Mouse (Mus musculus) liver, embryonic 15.5 days (tissue): Measurements from ENCODE around the gene Nt5c3b. TPM values are rescaled to one million over a fixed set of nuclear protein-coding genes. Genes with fewer than 3 reads are reported as not detected.

Experiments used
- ATAC-seq: fragments of 200-750 bp; cut with Nextera tagmentation; 2 replicates; pipeline ENCODE4 v1.8.0; 2017; ENCODE audit warnings: moderate number of reproducible peaks, mild to moderate bottlenecking, moderate library complexity; ENCODE audit not compliant: insufficient read depth
- H3K27ac ChIP-seq: fragments of 300-500 bp; sonication (generic); replicated peaks from 2 replicates; pipeline ENCODE4 v1.5.1; 2015; ENCODE audit warnings: mild to moderate bottlenecking, inconsistent platforms
- H3K27me3 ChIP-seq: fragments of 300-500 bp; sonication (generic); 2 replicates; pipeline ENCODE4 v1.6.1; 2015; ENCODE audit warnings: mild to moderate bottlenecking, inconsistent platforms
- H3K36me3 ChIP-seq: fragments of 300-500 bp; sonication (generic); replicated peaks from 2 replicates; pipeline ENCODE4 v1.6.1; 2015; ENCODE audit warnings: moderate library complexity, mild to moderate bottlenecking, inconsistent platforms
- H3K4me1 ChIP-seq: fragments of 300-500 bp; sonication (generic); replicated peaks from 2 replicates; pipeline ENCODE4 v1.6.1; 2015; ENCODE audit warnings: inconsistent platforms
- H3K4me2 ChIP-seq: fragments of 300-500 bp; sonication (generic); 2 replicates; pipeline ENCODE4 v1.6.1; 2015; ENCODE audit warnings: moderate library complexity, mild to moderate bottlenecking, inconsistent platforms
- H3K4me3 ChIP-seq: fragments of 300-500 bp; sonication (generic); replicated peaks from 2 replicates; pipeline ENCODE4 v1.5.1; 2015; ENCODE audit warnings: mild to moderate bottlenecking, inconsistent platforms
- H3K9ac ChIP-seq: fragments of 300-500 bp; sonication (generic); 2 replicates; pipeline ENCODE4 v1.6.1; 2015; ENCODE audit warnings: moderate library complexity, mild to moderate bottlenecking, inconsistent platforms
- H3K9me3 ChIP-seq: fragments of 300-500 bp; sonication (generic); replicated peaks from 2 replicates; pipeline ENCODE4 v1.6.1; 2016; ENCODE audit warnings: inconsistent platforms
- WGBS: fragments of 180-500 bp; shearing (Covaris S2); methylation state at CpG from one replicate; pipeline ENCODE4 v1.1.7; 2015; ENCODE audit warnings: mixed read lengths; ENCODE audit not compliant: insufficient replicate concordance; 5-methylcytosine and 5-hydroxymethylcytosine counted together
- polyA plus RNA-seq: library from polyadenylated mRNA; unstranded; fragments of >200 nt; fragmentation: Nextera tagmentation; extraction: Ambion mirVana; gene quantifications from 2 replicates; pipeline ENCODE4 v1.2.1, GENCODE M21; 2015

Nt5c3b gene
- polyA plus RNA-seq, 1 experiment from 2014 or later = 17.7 TPM

GRCm38 (mm10) chr11:100398517-100398916 is 43.1 kb downstream of the Nt5c3b start:
- no peaks in the 10 kb centered on the region for H3K9me3 ChIP-seq
- peaks cover 43% of the 10 kb centered on the region for H3K27me3 ChIP-seq
- H3K36me3 ChIP-seq = no peaks in the 10 kb centered on the region
- H3K9ac ChIP-seq = no peak overlapping the region
- 71% methylated on average over 7 of the region's 7 CpGs for WGBS
- H3K4me3 ChIP-seq = no peak overlapping the region
- peaks cover 58% of the 10 kb centered on the region for H3K4me1 ChIP-seq
- H3K4me2 ChIP-seq = no peak overlapping the region
- H3K27ac ChIP-seq = no peak overlapping the region
- ATAC-seq = no peak

- H3K36me3 ChIP-seq = no peaks in the 10 kb centered on the region
- peak within 1 kb of the TSS; percentile 62 for H3K4me3 ChIP-seq
- H3K4me1 ChIP-seq = peaks cover 63% of the 10 kb centered on the region
- no peaks in the 10 kb centered on the region for H3K9me3 ChIP-seq
- H3K4me2 ChIP-seq = peak within 1 kb of the TSS; percentile 71
- peaks cover 47% of the 10 kb centered on the region for H3K27me3 ChIP-seq
- peak within 1 kb of the TSS; percentile 79 for H3K27ac ChIP-seq
- peak; percentile 94 for ATAC-seq
- peak within 1 kb of the TSS; percentile 50 for H3K9ac ChIP-seq
- 2% methylated on average over 37 of the region's 37 CpGs for WGBS
Observed at GRCm38 (mm10) chr11:100397600-100398389, 43.8 kb downstream of the Nt5c3b start, which contains the start of gene Jup. TSS of gene Jup (minus strand) at chr11:100397763.

- ATAC-seq = peak; percentile 35
- 1% methylated on average over 42 of the region's 42 CpGs for WGBS
- H3K4me1 ChIP-seq = peaks cover 62% of the 10 kb centered on the region
- no peaks in the 10 kb centered on the region for H3K9me3 ChIP-seq
- no peaks in the 10 kb centered on the region for H3K36me3 ChIP-seq
- H3K27me3 ChIP-seq = peaks cover 47% of the 10 kb centered on the region
- H3K27ac ChIP-seq = peak overlapping the region; percentile 79
- peak overlapping the region; percentile 50 for H3K9ac ChIP-seq
- H3K4me2 ChIP-seq = peak overlapping the region; percentile 71
- peak overlapping the region; percentile 62 for H3K4me3 ChIP-seq
Observed at GRCm38 (mm10) chr11:100396886-100397599, 44.6 kb downstream of the Nt5c3b start.

GRCm38 (mm10) chr11:100395861-100396631 is 45.6 kb downstream of the Nt5c3b start:
- Histone ChIP-seq H3K9me3 (no peaks in the 10 kb centered on the region), H3K27ac (peak overlapping the region; percentile 79; the same call in 1 of the 2 replicates), H3K36me3 (no peaks in the 10 kb centered on the region), H3K9ac (no peak overlapping the region), H3K4me1 (peaks cover 65% of the 10 kb centered on the region), H3K4me2 (peak overlapping the region; percentile 71), H3K4me3 (peak overlapping the region; percentile 62), H3K27me3 (peaks cover 47% of the 10 kb centered on the region)
- ATAC-seq = no peak
- WGBS = 23% methylated on average over 17 of the region's 17 CpGs

GRCm38 (mm10) chr11:100395200-100395599 is 46.4 kb downstream of the Nt5c3b start:
- no peak for ATAC-seq
- H3K36me3 ChIP-seq = no peaks in the 10 kb centered on the region
- H3K4me3 ChIP-seq = peak overlapping the region; percentile 62
- H3K27ac ChIP-seq = no peak overlapping the region
- H3K9me3 ChIP-seq = no peaks in the 10 kb centered on the region
- 7% methylated on average over 11 of the region's 11 CpGs for WGBS
- peaks cover 74% of the 10 kb centered on the region for H3K4me1 ChIP-seq
- peak overlapping the region; percentile 71 for H3K4me2 ChIP-seq
- no peak overlapping the region for H3K9ac ChIP-seq
- H3K27me3 ChIP-seq = peaks cover 47% of the 10 kb centered on the region

- Histone ChIP-seq H3K9ac (no peak overlapping the region), H3K9me3 (no peaks in the 10 kb centered on the region), H3K4me1 (peaks cover 80% of the 10 kb centered on the region), H3K27ac (no peak overlapping the region), H3K27me3 (peaks cover 47% of the 10 kb centered on the region), H3K4me3 (no peak overlapping the region), H3K4me2 (peak overlapping the region; percentile 71), H3K36me3 (no peaks in the 10 kb centered on the region)
- no peak for ATAC-seq
- WGBS = 37% methylated on average over 5 of the region's 5 CpGs
Observed at GRCm38 (mm10) chr11:100394353-100395074, 47.1 kb downstream of the Nt5c3b start.

- H3K27me3 ChIP-seq = peaks cover 47% of the 10 kb centered on the region
- no peaks in the 10 kb centered on the region for H3K9me3 ChIP-seq
- 37% methylated on average over 7 of the region's 7 CpGs for WGBS
- ATAC-seq = no peak
- no peak overlapping the region for H3K4me2 ChIP-seq
- no peak overlapping the region for H3K4me3 ChIP-seq
- H3K36me3 ChIP-seq = no peaks in the 10 kb centered on the region
- H3K9ac ChIP-seq = no peak overlapping the region
- peaks cover 87% of the 10 kb centered on the region for H3K4me1 ChIP-seq
- H3K27ac ChIP-seq = no peak overlapping the region
Observed at GRCm38 (mm10) chr11:100393733-100394132, 47.9 kb downstream of the Nt5c3b start.

GRCm38 (mm10) chr11:100392958-100393357 is 48.6 kb downstream of the Nt5c3b start:
- WGBS = 52% methylated on average over 5 of the region's 5 CpGs
- peaks cover 92% of the 10 kb centered on the region for H3K4me1 ChIP-seq
- H3K9me3 ChIP-seq = no peaks in the 10 kb centered on the region
- H3K4me3 ChIP-seq = no peak overlapping the region
- H3K9ac ChIP-seq = no peak overlapping the region
- H3K27me3 ChIP-seq = peaks cover 47% of the 10 kb centered on the region
- H3K36me3 ChIP-seq = no peaks in the 10 kb centered on the region
- H3K4me2 ChIP-seq = no peak overlapping the region
- ATAC-seq = no peak
- H3K27ac ChIP-seq = no peak overlapping the region

- no peak for ATAC-seq
- Histone ChIP-seq H3K27ac (no peak overlapping the region), H3K9ac (no peak overlapping the region), H3K4me1 (peaks cover 87% of the 10 kb centered on the region), H3K27me3 (peaks cover 39% of the 10 kb centered on the region), H3K4me2 (no peak overlapping the region), H3K4me3 (no peak overlapping the region), H3K9me3 (no peaks in the 10 kb centered on the region), H3K36me3 (no peaks in the 10 kb centered on the region)
- 78% methylated on average over 7 of the region's 7 CpGs for WGBS
Observed at GRCm38 (mm10) chr11:100391884-100392345, 49.7 kb downstream of the Nt5c3b start.

GRCm38 (mm10) chr11:100391081-100391883 is 50.3 kb downstream of the Nt5c3b start:
- Histone ChIP-seq H3K27me3 (peaks cover 32% of the 10 kb centered on the region), H3K4me2 (no peak overlapping the region), H3K4me1 (peaks cover 82% of the 10 kb centered on the region), H3K4me3 (no peak overlapping the region), H3K27ac (no peak overlapping the region), H3K9ac (no peak overlapping the region), H3K9me3 (no peaks in the 10 kb centered on the region), H3K36me3 (no peaks in the 10 kb centered on the region)
- WGBS = 53% methylated on average over 9 of the region's 9 CpGs
- ATAC-seq = peak; percentile 65
